Mouse (Mus musculus) left cerebral cortex, adult 8-10 months (tissue): ENCODE measurements at regions not wholly inside any gene's neighbourhood (a gene's known extent, or its start where the extent isn't known, plus 50 kb on each side); places are given as distances from the start of the nearest gene placed in this dataset.

Source experiments
- DNase-seq, 2 experiments: peaks; one replicate each; pipeline ENCODE4 v3.0.0; 2022; ENCODE audit warnings: low spot score in 2 of 2

GRCm38 (mm10) chr9:89858005-89858404, 51.7 kb upstream of the Rasgrf1 start:
- no peak for DNase-seq

DNA sequence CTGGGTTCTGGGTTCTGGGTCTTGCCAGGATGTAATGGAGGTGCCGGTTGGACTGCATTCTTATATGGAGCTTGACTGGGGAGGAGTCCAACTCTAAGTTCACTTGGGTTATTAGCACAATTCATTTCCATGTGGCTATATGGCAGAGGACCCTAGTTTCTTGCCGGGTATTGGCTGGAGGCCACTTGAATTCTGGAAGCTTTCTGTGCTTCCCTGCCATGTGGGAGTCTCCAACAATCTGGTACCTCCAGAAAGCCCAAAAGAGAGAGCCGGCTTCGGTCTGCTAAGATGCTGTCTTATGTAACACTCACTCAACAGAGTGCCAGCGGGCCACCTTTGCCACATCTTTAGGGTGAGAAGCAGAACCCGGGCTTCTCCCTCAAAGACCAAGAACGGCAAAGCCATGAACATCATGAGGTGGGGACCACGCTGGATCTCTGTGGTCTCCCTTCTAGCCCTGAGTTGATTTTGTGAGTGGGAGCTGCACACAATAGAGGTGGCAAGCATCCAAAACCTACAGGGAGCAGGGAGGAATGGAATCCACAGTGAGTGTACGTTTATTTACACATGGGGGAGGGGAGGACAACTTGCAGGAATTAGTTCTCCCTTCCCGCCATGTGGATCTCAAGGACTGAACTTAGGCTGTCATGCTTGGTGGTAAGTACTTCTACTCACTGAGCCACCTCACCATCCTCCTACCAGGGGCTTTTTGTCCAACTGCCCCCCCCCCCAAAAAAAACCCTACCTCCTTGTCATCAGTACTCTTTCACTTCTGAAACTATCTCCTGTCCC, 59.0 kb upstream of the Rasgrf1 start:
- DNase-seq, result peak; percentile 21 to 75

DNA sequence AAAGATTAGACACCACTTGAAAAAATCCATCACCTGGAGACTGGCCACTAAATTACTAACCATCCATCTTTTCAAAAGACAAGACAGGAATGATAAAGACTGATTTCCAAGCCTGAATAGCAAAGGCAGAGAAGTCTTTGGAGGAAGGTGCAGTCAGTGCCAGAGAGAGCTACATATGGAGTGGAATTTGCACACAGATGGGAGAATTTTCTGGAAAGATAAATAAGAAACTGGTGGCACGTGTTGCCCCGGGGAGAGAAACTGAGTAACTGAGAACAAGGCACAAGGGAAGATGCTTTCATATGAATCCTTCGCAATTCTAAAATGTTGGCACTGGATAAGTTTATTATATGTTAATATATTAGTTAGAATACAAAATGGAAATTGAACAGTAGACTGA, 59.8 kb upstream of the Rasgrf1 start:
- no peak for DNase-seq

GRCm38 (mm10) chr9:89848571-89848970, 61.1 kb upstream of the Rasgrf1 start:
- DNase-seq, result no peak

- DNase-seq, result no peak
These were observed 62.7 kb upstream of the Rasgrf1 start for GRCm38 (mm10) chr9:89846973-89847372.

DNA sequence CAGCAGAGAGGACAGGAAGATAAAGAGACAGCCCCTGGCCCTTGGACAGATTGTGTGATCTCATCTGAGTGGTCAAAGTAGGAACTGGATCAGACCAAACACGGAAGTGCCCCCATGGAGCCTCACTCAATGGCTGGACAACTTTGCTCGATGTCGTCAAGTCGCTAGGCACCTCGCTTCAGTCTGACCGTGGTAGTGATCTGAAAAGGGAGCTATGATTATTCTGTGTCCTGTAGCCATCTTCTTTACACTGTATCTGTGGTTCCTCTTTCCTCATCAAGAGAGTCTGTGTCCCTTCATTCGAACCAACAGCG, 67.0 kb upstream of the Rasgrf1 start:
- DNase-seq, result no peak

GRCm38 (mm10) chr9:89841866-89842775, 67.6 kb upstream of the Rasgrf1 start:
- DNase-seq, result peak; percentile 36 to 67

GRCm38 (mm10) chr9:89841371-89841770, 68.3 kb upstream of the Rasgrf1 start:
- DNase-seq, result no peak

DNA sequence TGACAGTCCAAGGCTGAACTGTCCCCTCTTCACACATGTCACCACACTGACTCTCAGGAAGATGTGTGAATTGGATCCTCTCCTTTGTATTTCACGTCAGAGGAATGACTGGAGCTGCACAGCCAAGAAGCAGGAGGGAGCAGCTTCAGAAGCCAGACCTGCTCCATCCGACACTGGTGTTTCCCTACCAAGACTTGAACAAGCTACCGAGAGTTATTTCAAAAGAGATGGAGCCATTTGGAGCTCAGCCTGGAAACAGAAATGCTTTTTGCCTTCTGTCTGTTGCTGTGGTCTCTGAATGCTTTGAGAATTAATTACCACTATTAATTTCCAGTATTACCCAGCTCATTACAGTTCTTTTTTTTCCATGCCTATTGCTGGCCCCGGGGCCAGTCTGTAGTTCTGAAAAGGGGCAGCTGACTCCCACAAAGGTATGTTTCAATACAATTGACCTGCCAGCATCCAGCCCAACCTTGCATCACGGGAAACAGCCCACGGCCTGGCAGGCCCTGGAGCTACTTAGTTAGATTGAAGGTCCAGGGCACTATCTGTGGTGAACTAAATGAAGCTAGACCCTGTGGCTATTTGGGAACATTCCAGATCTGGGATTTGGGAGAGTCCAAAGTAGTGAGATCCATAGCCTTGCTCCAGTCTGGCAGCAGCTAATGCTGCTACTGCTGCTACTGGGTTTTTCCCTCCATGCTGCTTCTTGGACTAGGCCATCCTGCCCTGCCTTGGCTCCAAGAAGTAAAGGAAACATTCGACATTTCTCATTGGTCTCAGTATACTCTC, 73.1 kb upstream of the Rasgrf1 start:
- no peak for DNase-seq

- no peak for DNase-seq
These were observed 76.1 kb upstream of the Rasgrf1 start for GRCm38 (mm10) chr9:89833596-89833995.

- no peak for DNase-seq
These were observed 77.9 kb upstream of the Rasgrf1 start for GRCm38 (mm10) chr9:89831855-89832254.

GRCm38 (mm10) chr9:89828156-89828555, 81.6 kb upstream of the Rasgrf1 start:
- DNase-seq, result no peak

GRCm38 (mm10) chr9:89827564-89827963, 82.1 kb upstream of the Rasgrf1 start:
- no peak for DNase-seq

- DNase-seq, result peak; percentile 83 to 96
These were observed 82.8 kb upstream of the Rasgrf1 start for GRCm38 (mm10) chr9:89826712-89827548.

DNA sequence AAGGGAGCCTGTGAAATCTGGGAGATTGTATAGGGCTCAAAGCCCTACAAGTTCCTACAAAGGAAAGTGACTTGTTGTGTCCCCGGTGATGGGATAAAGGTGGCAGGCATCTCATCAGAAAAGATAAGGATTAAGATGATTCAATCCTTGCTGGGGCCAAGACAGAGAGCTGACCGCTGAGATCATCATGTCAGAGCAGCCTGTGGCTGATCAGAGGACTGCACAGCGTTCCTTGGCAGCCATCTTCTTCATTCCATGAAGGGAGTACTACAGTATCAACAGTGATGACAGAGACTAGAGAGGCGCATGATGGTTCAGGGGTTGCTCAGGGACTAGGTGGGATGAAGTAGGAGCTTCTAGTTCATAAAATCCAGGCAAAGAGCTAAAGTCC, 83.6 kb upstream of the Ankrd34c start:
- DNase-seq, result no peak

DNA sequence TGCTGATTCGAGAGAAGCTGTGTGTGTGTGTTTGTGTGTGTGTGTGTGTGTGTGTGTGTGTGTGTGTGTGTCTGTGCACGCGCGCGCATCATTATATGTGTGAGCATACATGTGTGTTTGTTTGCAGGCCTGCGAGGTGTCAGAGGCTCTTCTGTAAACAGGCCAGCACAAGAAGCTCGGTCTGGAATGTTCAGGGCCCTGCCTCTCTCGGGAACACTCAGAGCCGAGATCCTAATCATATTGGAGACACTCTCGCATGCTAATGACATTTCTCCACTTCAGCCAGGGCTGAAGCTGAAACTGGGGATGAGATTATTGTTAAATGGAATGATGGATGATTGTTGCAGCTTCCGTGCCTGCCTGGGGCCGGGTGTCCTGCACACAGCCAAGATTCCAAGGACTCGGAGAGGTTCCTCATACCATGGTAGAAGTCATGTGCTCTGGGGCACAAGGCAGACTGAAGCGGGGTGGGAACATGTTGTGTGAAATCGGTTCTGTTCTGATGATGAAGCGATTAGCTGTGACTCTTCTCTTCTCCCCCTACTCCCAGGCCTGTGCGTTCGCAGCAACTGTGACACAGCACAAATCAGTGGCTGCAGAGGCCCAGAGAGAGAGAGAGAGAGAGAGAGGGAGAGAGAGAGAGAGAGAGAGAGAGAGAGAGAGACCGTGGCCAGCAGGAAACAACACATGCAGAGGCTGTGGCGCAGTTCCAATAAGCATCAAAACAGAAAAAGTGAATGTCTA, 83.0 kb upstream of the Ankrd34c start:
- DNase-seq, result no peak

GRCm38 (mm10) chr9:89813616-89814318, 75.5 kb upstream of the Ankrd34c start:
- no peak for DNase-seq

GRCm38 (mm10) chr9:89807381-89807780, 69.1 kb upstream of the Ankrd34c start:
- DNase-seq, result no peak

DNA sequence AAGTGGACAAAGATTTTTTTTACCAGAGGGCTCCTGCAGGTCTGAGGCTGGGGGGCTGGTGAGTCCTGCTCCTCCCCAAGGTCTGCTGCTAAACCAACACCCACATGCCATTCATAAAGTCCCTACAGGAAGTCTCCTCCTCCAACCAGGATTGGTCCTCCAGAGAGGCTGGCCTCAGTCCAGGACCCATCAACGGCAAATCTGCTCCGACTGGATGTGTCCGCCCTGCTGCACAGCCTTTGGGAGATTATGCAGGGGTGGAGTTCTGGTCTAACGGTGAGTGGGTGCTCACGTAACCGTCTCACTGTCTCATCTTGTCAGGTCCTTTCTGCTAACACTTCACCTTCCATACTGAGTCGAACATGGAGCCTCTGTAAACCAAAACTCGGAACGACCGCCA, 64.4 kb upstream of the Ankrd34c start:
- no peak for DNase-seq

DNA sequence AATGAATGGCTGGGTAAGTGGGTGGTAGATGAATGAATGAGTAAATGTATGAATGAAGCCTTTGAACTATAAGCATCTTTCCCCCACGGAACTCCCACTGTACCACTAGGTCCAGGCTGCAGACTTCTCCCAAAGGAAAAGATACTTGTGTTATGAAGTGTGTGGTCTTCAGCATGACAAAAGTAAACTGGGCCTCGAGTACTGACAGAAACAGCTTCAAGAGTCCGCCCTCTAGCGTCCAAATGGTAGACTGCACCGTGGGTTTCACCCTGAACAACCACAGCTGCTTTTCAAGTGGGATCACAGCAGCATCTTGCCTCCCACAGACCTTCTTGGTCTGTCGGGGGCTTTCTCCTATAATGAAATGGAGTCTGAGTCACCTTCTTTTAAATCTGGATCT, 54.7 kb upstream of the Ankrd34c start:
- peak; percentile 48 to 65 for DNase-seq
